Mouse (Mus musculus) thymus, postnatal 14 days (tissue): ENCODE results near the gene Pgk2.
"Not testable (repeated sequence)": the region's sequence is repeated elsewhere in the genome, so short reads cannot be mapped to it uniquely, and the experiment has no call there.

Experiments
- DNase-seq: peaks from one replicate; pipeline ENCODE4 v3.0.0; 2021

The Pgk2 gene

GRCm38 (mm10) chr17:40208540-40208939 lies at the start of gene Pgk2:
Gene Pgk2 (minus strand): TSS chr17:40208640.
- DNase-seq, result no peak

- DNase-seq, result no peak
Measured at GRCm38 (mm10) chr17:40252487-40252886, 44.0 kb upstream of the Pgk2 start.

- DNase-seq, result no peak
Measured at GRCm38 (mm10) chr17:40242135-40242534, 33.7 kb upstream of the Pgk2 start, which contains the start of gene Crisp3. Gene Crisp3 (minus strand): TSS chr17:40242288.

- not testable (repeated sequence) for DNase-seq
Measured at GRCm38 (mm10) chr17:40201803-40202202, 6.6 kb downstream of the Pgk2 start.

GRCm38 (mm10) chr17:40190192-40190591 lies 18.2 kb downstream of the Pgk2 start:
- not testable (repeated sequence) for DNase-seq

- DNase-seq, result not testable (repeated sequence)
Measured at GRCm38 (mm10) chr17:40157729-40158359, 50.6 kb downstream of the Pgk2 start.
